Mouse (Mus musculus) liver, postnatal 0 days (tissue): ENCODE data around the gene Sphk2. TPM values are rescaled to one million over a fixed set of nuclear protein-coding genes. Genes with fewer than 3 reads are reported as not detected.
A peak's percentile ranks its signal among the peaks of the same experiment; 100 is the strongest.

Source experiments
- ATAC-seq: fragments of 200-750 bp; cut with Nextera tagmentation; 2 replicates; pipeline ENCODE4 v1.8.0; 2017; ENCODE audit warnings: mild to moderate bottlenecking, moderate library complexity
- DNase-seq: peaks from one replicate; pipeline ENCODE4 v3.0.0-alpha.2; 2016
- H3K27ac ChIP-seq: fragments of 300-500 bp; sonication (generic); 2 replicates; pipeline ENCODE4 v1.5.1; 2014; ENCODE audit warnings: antibody characterized with exemption, moderate library complexity, mild to moderate bottlenecking, low read depth
- H3K27me3 ChIP-seq: fragments of 300-500 bp; sonication (generic); 2 replicates; pipeline ENCODE4 v1.6.1; 2014; ENCODE audit warnings: low read length, control low read depth, mixed read lengths; ENCODE audit not compliant: insufficient read depth
- H3K36me3 ChIP-seq: fragments of 300-500 bp; sonication (generic); replicated peaks from 2 replicates; pipeline ENCODE4 v1.6.1; 2014; ENCODE audit warnings: mild to moderate bottlenecking, control low read depth, low read length, moderate library complexity, mixed read lengths; ENCODE audit not compliant: insufficient read depth
- H3K4me1 ChIP-seq: fragments of 300-500 bp; sonication (generic); 2 replicates; pipeline ENCODE4 v1.6.1; 2014; ENCODE audit warnings: antibody characterized with exemption, mild to moderate bottlenecking, control low read depth; ENCODE audit not compliant: insufficient read depth
- H3K4me2 ChIP-seq: fragments of 300-500 bp; sonication (generic); 2 replicates; pipeline ENCODE4 v1.6.1; 2014; ENCODE audit warnings: low read depth, mild to moderate bottlenecking, low read length, moderate library complexity, mixed read lengths
- H3K4me3 ChIP-seq: fragments of 300-500 bp; sonication (generic); 2 replicates; pipeline ENCODE4 v1.5.1; 2014; ENCODE audit warnings: low read depth, low read length
- H3K9ac ChIP-seq: fragments of 300-500 bp; sonication (generic); replicated peaks from 2 replicates; pipeline ENCODE4 v1.6.1; 2014; ENCODE audit warnings: mild to moderate bottlenecking, moderate library complexity
- H3K9me3 ChIP-seq: fragments of 300-500 bp; sonication (generic); 2 replicates; pipeline ENCODE4 v1.6.1; 2016; ENCODE audit warnings: mild to moderate bottlenecking, control low read depth, low read length, mixed read lengths
- CTCF ChIP-seq: sonication (generic); IDR thresholded peaks from 2 replicates; pipeline ENCODE4 v1.5.1; 2016; ENCODE audit warnings: antibody characterized with exemption, low read depth
- EP300 ChIP-seq: IDR thresholded peaks from 2 replicates; pipeline ENCODE4 v1.6.1; 2016; ENCODE audit warnings: antibody characterized with exemption, low read depth, mild to moderate bottlenecking
- WGBS: fragments of 180-500 bp; shearing (Covaris S2); extraction: QIAGEN DNeasy Blood & Tissue Kit; methylation state at CpG from one replicate; pipeline ENCODE4 v1.1.7; 2014; ENCODE audit not compliant: insufficient replicate concordance; 5-methylcytosine and 5-hydroxymethylcytosine counted together
- polyA plus RNA-seq: library from polyadenylated mRNA; unstranded; fragments of >200 nt; fragmentation: Nextera tagmentation; extraction: Ambion mirVana; gene quantifications from 2 replicates; pipeline ENCODE4 v1.2.1, GENCODE M21; 2015

Gene Sphk2
- polyA plus RNA-seq, 1 experiment from 2014 or later, result 15.5 TPM

DNA sequence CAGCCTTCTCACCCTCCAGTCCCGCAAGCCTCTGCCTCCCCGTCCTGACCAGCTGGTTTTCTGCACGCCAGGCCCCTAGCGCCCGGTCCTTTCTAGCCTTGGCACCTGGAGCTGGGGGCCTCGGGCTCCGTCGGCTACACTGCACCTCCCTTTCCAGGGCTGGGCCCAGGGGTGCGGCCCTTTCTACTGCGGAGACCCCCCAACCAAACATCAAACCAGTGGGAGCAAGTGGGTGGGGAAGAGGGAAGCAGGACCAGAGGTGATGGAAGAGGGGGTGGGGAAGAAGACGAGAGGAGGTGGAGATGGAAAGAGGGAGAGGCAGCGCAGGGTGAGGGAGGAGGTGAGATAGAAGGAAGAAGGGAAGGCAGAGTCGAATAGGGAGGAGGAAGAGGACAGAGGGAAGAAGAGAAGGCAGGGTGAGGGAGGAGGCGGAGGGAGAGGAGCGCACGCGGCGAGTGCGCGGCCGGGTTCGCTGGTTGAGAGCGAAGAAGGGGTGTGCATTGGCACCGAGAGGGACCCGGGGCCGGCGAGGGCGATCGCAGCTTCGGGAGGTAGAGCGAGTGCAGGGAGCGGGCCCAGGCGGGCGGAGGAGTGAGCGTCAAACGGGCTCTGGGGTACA lies 18.2 kb downstream of the Sphk2 start, which contains the start of gene Car11:
Gene Car11, plus strand, starts transcription at position 321 of the 619 bp plus-strand sequence.
- Histone ChIP-seq H3K4me3 (no peak within 1 kb of the TSS), H3K27ac (no peak within 1 kb of the TSS), H3K36me3 (no peaks in the 10 kb centered on the region), H3K9me3 (no peaks in the 10 kb centered on the region), H3K4me1 (peaks cover 20% of the 10 kb centered on the region), H3K27me3 (peaks cover 31% of the 10 kb centered on the region), H3K4me2 (peak within 1 kb of the TSS; percentile 52), H3K9ac (no peak within 1 kb of the TSS)
- ATAC-seq (no peak), DNase-seq (no peak)
- 5% methylated on average over 32 of the region's 36 CpGs for WGBS
- TF ChIP-seq CTCF (no peak), EP300 (no peak)

DNA sequence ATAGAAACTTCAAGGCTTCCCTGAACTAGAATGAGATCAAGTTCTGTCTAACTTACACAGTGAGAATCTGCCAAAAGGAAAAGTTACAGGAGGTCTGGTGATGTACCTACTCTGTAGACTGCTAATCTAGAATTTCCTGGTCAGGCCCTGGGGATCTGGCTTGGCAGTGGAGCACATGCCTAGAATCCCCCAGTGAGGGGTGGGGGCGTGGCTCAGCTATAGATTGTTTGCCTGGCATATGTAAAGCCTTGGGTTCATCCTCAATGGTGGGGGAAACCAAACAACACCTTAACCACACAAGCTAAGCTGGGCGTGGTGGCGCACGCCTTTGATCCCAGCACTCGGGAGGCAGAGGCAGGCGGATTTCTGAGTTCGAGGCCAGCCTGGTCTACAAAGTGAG lies 19.9 kb downstream of the Sphk2 start:
- ATAC-seq, result no peak
- TF ChIP-seq CTCF, result no peak
- TF ChIP-seq EP300, result no peak
- H3K4me3 ChIP-seq, result no peak overlapping the region
- no peaks in the 10 kb centered on the region for H3K9me3 ChIP-seq
- DNase-seq, result no peak
- H3K27me3 ChIP-seq, result peaks cover 31% of the 10 kb centered on the region
- no peaks in the 10 kb centered on the region for H3K36me3 ChIP-seq
- H3K4me2 ChIP-seq, result no peak overlapping the region
- 67% methylated on average over 5 of the region's 7 CpGs for WGBS
- H3K4me1 ChIP-seq, result peaks cover 10% of the 10 kb centered on the region
- no peak overlapping the region for H3K9ac ChIP-seq
- no peak overlapping the region for H3K27ac ChIP-seq

DNA sequence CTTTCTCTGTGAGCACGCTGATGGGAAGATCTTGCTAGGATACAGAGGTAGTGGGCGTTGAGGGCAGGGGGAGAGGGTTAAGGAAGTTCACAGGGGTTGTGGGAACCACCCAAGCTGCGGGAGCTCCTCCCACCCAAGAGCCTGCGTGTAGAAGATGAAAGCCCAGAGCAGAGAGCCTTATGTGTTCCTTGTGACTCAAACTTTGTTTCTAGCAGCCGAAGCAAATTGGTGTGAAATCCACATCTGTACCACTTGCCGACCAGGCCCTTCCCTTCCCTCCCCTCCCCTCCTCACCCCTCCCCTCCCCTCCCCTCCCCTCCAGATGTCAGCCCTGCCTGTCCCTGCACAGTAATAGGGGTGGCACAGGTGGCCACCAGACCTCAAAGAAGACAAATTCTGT lies 22.7 kb downstream of the Sphk2 start:
- no peak for ATAC-seq
- no peak overlapping the region for H3K27ac ChIP-seq
- H3K4me2 ChIP-seq, result no peak overlapping the region
- no peaks in the 10 kb centered on the region for H3K9me3 ChIP-seq
- no peaks in the 10 kb centered on the region for H3K36me3 ChIP-seq
- TF ChIP-seq EP300, result no peak
- TF ChIP-seq CTCF, result no peak
- no peak for DNase-seq
- peaks cover 19% of the 10 kb centered on the region for H3K27me3 ChIP-seq
- WGBS, result 24% methylated on average over 6 of the region's 6 CpGs
- H3K9ac ChIP-seq, result no peak overlapping the region
- H3K4me3 ChIP-seq, result no peak overlapping the region
- peaks cover 4% of the 10 kb centered on the region for H3K4me1 ChIP-seq

DNA sequence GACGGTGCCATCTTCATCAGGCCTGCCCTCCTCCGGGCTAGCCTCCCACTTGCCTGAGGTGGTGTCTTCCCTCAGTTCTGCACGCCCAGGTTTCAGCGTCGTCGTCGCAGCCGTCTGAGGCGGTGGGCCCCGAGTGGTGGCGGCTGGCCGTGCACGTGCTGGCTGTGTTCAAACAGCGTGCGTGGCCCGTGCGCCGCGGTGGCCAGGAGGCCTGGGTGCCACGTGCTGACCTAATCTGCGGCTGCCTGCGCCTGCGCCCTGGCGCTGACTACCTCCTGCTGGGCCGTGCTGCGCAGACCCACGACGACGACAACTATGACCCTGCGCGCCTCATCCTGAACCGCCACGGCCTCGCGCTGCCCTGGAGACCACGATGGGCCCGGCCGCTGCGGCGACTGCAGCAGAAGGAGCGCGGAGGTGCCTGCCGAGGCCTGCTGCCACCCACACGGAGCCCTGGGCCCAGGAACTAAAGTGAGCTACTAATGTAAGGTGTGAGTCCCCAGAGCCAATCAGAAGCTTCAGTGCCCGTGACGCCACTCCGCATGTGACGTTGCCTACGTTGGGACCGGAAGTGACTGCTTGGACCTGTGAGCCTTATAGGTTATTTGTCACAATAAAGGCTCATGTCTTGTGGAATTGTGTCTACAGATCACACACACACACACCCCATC lies 23.7 kb downstream of the Sphk2 start, which contains the start of gene Sec1:
Gene Sec1, minus strand, starts transcription at position 482 of the 671 bp plus-strand sequence.
- Histone ChIP-seq H3K9ac (no peak within 1 kb of the TSS), H3K27ac (no peak within 1 kb of the TSS), H3K4me2 (no peak within 1 kb of the TSS), H3K27me3 (peaks cover 8% of the 10 kb centered on the region), H3K36me3 (no peaks in the 10 kb centered on the region), H3K9me3 (no peaks in the 10 kb centered on the region), H3K4me3 (no peak within 1 kb of the TSS), H3K4me1 (no peaks in the 10 kb centered on the region)
- no peak for ATAC-seq
- no peak for DNase-seq
- TF ChIP-seq CTCF, result no peak
- no peak for TF ChIP-seq EP300
- WGBS, result 89% methylated on average over 50 of the region's 50 CpGs

DNA sequence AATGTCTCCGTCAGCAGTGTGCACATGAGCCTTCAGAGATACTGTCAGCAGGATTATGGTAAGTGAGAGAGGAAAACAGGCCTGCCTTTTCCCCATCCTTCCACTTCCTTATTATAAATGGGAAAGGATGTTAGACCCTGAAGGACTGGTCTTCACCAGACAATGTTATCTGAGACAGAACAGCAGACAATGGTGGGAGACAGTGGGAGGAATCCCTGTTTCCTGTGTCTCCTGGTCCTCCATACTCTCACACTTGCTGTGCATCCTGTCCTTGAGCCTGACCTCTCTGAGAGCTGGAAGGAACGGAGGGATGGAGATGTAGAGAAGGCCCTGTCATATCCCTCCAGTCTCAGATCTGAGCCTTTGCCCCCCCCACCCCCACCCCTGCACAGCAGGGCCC lies 25.4 kb downstream of the Sphk2 start:
- H3K4me2 ChIP-seq, result no peak overlapping the region
- H3K4me3 ChIP-seq, result no peak overlapping the region
- no peak overlapping the region for H3K9ac ChIP-seq
- H3K27me3 ChIP-seq, result no peaks in the 10 kb centered on the region
- WGBS, result 57% methylated on average over 2 of the region's 2 CpGs
- H3K9me3 ChIP-seq, result no peaks in the 10 kb centered on the region
- no peaks in the 10 kb centered on the region for H3K36me3 ChIP-seq
- no peak overlapping the region for H3K27ac ChIP-seq
- TF ChIP-seq CTCF (no peak), EP300 (peak; percentile 12; the same call in 1 of the 2 replicates)
- ATAC-seq, result peak; percentile 67
- H3K4me1 ChIP-seq, result no peaks in the 10 kb centered on the region
- no peak for DNase-seq

DNA sequence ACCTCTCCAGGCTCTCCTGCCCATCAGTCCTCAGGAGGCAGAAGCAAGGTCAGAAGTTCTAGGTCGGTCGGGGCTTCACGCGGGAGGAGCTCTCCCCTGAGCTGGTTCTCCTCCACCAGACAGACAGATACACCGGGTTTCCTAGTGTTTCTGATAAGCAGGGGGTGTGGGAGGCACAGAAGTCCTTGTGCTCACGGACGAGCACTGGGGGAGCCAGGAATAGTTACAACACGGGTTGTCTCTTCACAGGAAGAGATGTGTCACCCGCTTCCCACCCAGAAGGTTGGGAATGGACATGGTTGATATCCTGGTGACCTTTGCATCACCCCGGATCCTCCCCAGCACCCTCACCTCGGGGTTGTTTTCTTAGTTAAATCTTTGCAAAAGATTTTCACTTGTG lies 28.0 kb downstream of the Sphk2 start:
- no peaks in the 10 kb centered on the region for H3K27me3 ChIP-seq
- no peak overlapping the region for H3K27ac ChIP-seq
- H3K36me3 ChIP-seq, result no peaks in the 10 kb centered on the region
- no peak overlapping the region for H3K9ac ChIP-seq
- no peak overlapping the region for H3K4me2 ChIP-seq
- TF ChIP-seq EP300 (no peak), CTCF (no peak)
- DNase-seq (no peak), ATAC-seq (0 out of 2 replicates have a peak, but pooled peaks have one; percentile 20)
- no peaks in the 10 kb centered on the region for H3K4me1 ChIP-seq
- no peak overlapping the region for H3K4me3 ChIP-seq
- 58% methylated on average over 11 of the region's 11 CpGs for WGBS
- no peaks in the 10 kb centered on the region for H3K9me3 ChIP-seq
